In the genomic region with DNA sequence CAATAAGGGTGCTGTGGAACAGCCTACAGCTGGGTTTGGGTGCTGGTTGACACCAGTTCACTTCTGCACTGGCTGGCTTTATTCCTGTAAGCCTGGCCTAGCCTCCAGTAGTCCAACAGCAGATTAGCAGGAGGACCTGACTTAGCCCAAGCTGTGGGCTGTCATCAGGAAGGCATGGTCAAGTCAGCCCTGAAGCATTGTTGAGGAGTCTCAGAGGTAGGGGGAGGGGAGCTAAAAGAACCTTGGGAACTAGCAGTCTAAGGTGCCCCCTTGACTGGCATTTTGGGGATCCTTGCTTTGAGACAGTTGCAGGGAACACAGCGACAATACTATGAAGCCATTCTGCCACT, we compare ENCODE assay signal across 23 mouse cellular contexts. TPM values are rescaled to one million over a fixed set of nuclear protein-coding genes. Genes with fewer than 3 reads are reported as not detected.
A peak's percentile ranks its signal among the peaks of the same experiment; 100 is the strongest.
DNase-seq lines count a peak whose midpoint lies in the region; ATAC-seq and TF ChIP-seq lines count a peak whose summit lies in the region.
"Had no signal": no experiment of that assay in that cellular context is flagged by ENCODE, and none has a peak within 500 bp of the region (broad histone marks: within the 10 kb centered on the region; RNA-seq: fewer than 3 reads in every experiment).

No protein-coding gene starts in this region.

- H3K4me1 ChIP-seq in kidney, postnatal 0 days (replicated peaks; ENCODE audit: insufficient read depth, low read length), result peaks cover 12% of the 10 kb centered on the region
- peaks cover 23% of the 10 kb centered on the region for H3K4me1 ChIP-seq in lung, embryonic 16.5 days (replicated peaks; ENCODE audit: control insufficient read depth, insufficient read depth, low read length)
- H3K4me1 ChIP-seq in lung, adult 2 months (ENCODE audit: control insufficient read depth, insufficient read depth, low read length), result peaks cover 7% of the 10 kb centered on the region

- H3K4me3 ChIP-seq in kidney, postnatal 0 days (replicated peaks; ENCODE audit: low read depth, low read length), result no peak overlapping the region
- H3K4me3 ChIP-seq in lung, embryonic 16.5 days (ENCODE audit: low read length), result no peak overlapping the region
- no peak overlapping the region for H3K4me3 ChIP-seq in lung, adult 2 months (replicated peaks; ENCODE audit: extremely low read depth, low read depth, low read length)
- H3K4me3 ChIP-seq: embryonic facial prominence, embryonic 13.5 days; embryonic facial prominence, embryonic 15.5 days; erythroblast, embryonic 14.5 days; forebrain, embryonic 10.5 days; forebrain, embryonic 13.5 days had no signal

- ATAC-seq in kidney, postnatal 0 days (replicated peaks; ENCODE audit: low FRiP score, low read depth), result no peak
- ATAC-seq in lung, embryonic 16.5 days (ENCODE audit: low read depth), result no peak
- ATAC-seq: forebrain, embryonic 13.5 days; forebrain, embryonic 16.5 days had no signal

- no peak for TF ChIP-seq POLR2A in lung, adult 2 months (IDR thresholded peaks at IDR 0.05; ENCODE audit: borderline replicate concordance, extremely low read depth, low read depth, low read length)

- H3K27me3 ChIP-seq in kidney, postnatal 0 days (ENCODE audit: insufficient read depth, low read length), result no peaks in the 10 kb centered on the region
- H3K27me3 ChIP-seq in lung, embryonic 16.5 days (ENCODE audit: control insufficient read depth, insufficient read depth, low read depth, low read length), result no peaks in the 10 kb centered on the region
- H3K27me3 ChIP-seq: embryonic facial prominence, embryonic 13.5 days; embryonic facial prominence, embryonic 15.5 days; forebrain, embryonic 13.5 days had no signal

- DNase-seq in heart, adult 11 months, result peak; percentile 94
- DNase-seq in heart, postnatal 4 days, result no peak
- no peak for DNase-seq in kidney, postnatal 0 days (ENCODE audit: low spot score)
- DNase-seq in kidney, adult 9 months, result no peak
- no peak for DNase-seq in lung, adult 2 months
- DNase-seq in left cerebral cortex, adult 8-10 months (ENCODE audit: low spot score in 2 of 2), result no peak
- DNase-seq: adrenal gland, adult 2 months; adrenal gland, postnatal 10 days; adrenal gland, postnatal 25 days; cerebellum, adult 11 months; cerebellum, adult 18-20 months; cerebellum, adult 8-10 months; cerebellum, adult 9-11 months; cerebellum, postnatal 14 days; cerebellum, postnatal 36 days; embryo, embryonic 11 days had no signal

- H3K9me3 ChIP-seq in kidney, postnatal 0 days (replicated peaks; ENCODE audit: low read length), result no peaks in the 10 kb centered on the region
- H3K9me3 ChIP-seq in lung, embryonic 16.5 days (ENCODE audit: control insufficient read depth, low read length), result no peaks in the 10 kb centered on the region
- H3K9me3 ChIP-seq: embryonic facial prominence, embryonic 13.5 days; embryonic facial prominence, embryonic 15.5 days; forebrain, embryonic 10.5 days; forebrain, embryonic 13.5 days had no signal

- H3K27ac ChIP-seq in kidney, postnatal 0 days, result peak overlapping the region; percentile 81
- H3K27ac ChIP-seq in lung, embryonic 16.5 days (ENCODE audit: low read length), result peak overlapping the region; percentile 93
- H3K27ac ChIP-seq: forebrain, embryonic 10.5 days; forebrain, embryonic 13.5 days had no signal

- H3K9ac ChIP-seq in kidney, postnatal 0 days (ENCODE audit: low read depth, low read length), result no peak overlapping the region
- no peak overlapping the region for H3K9ac ChIP-seq in lung, embryonic 16.5 days (ENCODE audit: low read length)
- H3K9ac ChIP-seq: embryonic facial prominence, embryonic 13.5 days; embryonic facial prominence, embryonic 15.5 days; forebrain, embryonic 13.5 days had no signal

- 93% methylated on average over 1 of the region's 1 CpGs for WGBS in kidney, postnatal 0 days
- 93% methylated on average over 1 of the region's 1 CpGs for WGBS in lung, embryonic 16.5 days
- WGBS in lung, adult 2 months, result 95% methylated on average over 1 of the region's 1 CpGs

- no peak overlapping the region for H3K4me2 ChIP-seq in kidney, postnatal 0 days (ENCODE audit: low read length)
- H3K4me2 ChIP-seq in lung, embryonic 16.5 days (ENCODE audit: low read depth, low read length), result no peak overlapping the region
- H3K4me2 ChIP-seq: embryonic facial prominence, embryonic 13.5 days; embryonic facial prominence, embryonic 15.5 days; forebrain, embryonic 13.5 days had no signal

- no peaks in the 10 kb centered on the region for H3K36me3 ChIP-seq in kidney, postnatal 0 days (ENCODE audit: insufficient read depth, low read length)
- H3K36me3 ChIP-seq in lung, embryonic 16.5 days (ENCODE audit: control insufficient read depth, insufficient read depth, low read length), result no peaks in the 10 kb centered on the region
- H3K36me3 ChIP-seq: embryonic facial prominence, embryonic 13.5 days; embryonic facial prominence, embryonic 15.5 days; forebrain, embryonic 10.5 days had no signal

- TF ChIP-seq CTCF in kidney, postnatal 0 days (IDR thresholded peaks at IDR 0.05; ENCODE audit: low read depth), result no peak
- TF ChIP-seq CTCF in lung, adult 2 months (IDR thresholded peaks at IDR 0.05; ENCODE audit: insufficient read depth, low read length), result no peak

RNA-seq across cellular contexts. Expression of a gene that starts 29.4 kb away (rescaled TPM):
- 100 to 1,000 TPM; 198 to 215 TPM for total RNA-seq in heart, postnatal 4 days (2021)
- polyA plus RNA-seq in kidney, postnatal 0 days (2015; fragmentation: Nextera tagmentation; extraction: Ambion mirVana), result 55.9 and 60.9 TPM in 2 replicates
- 35.8 and 36.5 TPM in 2 replicates for polyA plus RNA-seq in lung, embryonic 16.5 days (2015; fragmentation: Nextera tagmentation; extraction: Ambion mirVana)
- 105 and 113 TPM in 2 replicates for polyA plus RNA-seq in lung, adult 2 months (2012; rRNA removed)
- total RNA-seq in left cerebral cortex, adult 8-10 months (2022), result 100 to 1,000 TPM; 105 to 120 (median 117) TPM

RNA-seq across cellular contexts. Expression of a gene that starts 44.7 kb away (rescaled TPM):
- 10 to 100 TPM; 10.2 to 11.0 TPM for total RNA-seq in heart, postnatal 4 days (2021)
- polyA plus RNA-seq in kidney, postnatal 0 days (2015; fragmentation: Nextera tagmentation; extraction: Ambion mirVana), result 13.2 and 13.6 TPM in 2 replicates
- 16.5 and 17.0 TPM in 2 replicates for polyA plus RNA-seq in lung, embryonic 16.5 days (2015; fragmentation: Nextera tagmentation; extraction: Ambion mirVana)
- 6.7 and 8.7 TPM in 2 replicates for polyA plus RNA-seq in lung, adult 2 months (2012; rRNA removed)
- 10 to 100 TPM; 17.5 to 20.3 (median 19.2) TPM for total RNA-seq in left cerebral cortex, adult 8-10 months (2022)
